Mouse (Mus musculus): ENCODE measurements around the gene Cdkn2c. TPM values are rescaled to one million over a fixed set of nuclear protein-coding genes. Genes with fewer than 3 reads are reported as not detected.

Cdkn2c gene
- polyA plus RNA-seq, 1 experiment, result 21.6 TPM

GRCm38 (mm10) chr4:109631029-109631428 lies 36.0 kb downstream of the Cdkn2c start:
- Histone ChIP-seq H3K4me3 (ENCODE audit: insufficient read depth, poor library complexity, severe bottlenecking) (no peak overlapping the region), H3K79me3 (ENCODE audit: low read depth) (no peaks in the 10 kb centered on the region), H3K27me3 (ENCODE audit: control insufficient read depth, insufficient read depth, insufficient read length) (no peaks in the 10 kb centered on the region), H3K79me2 (ENCODE audit: control insufficient read depth, insufficient read depth) (no peaks in the 10 kb centered on the region), H3ac (ENCODE audit: control insufficient read depth, insufficient read length, low read depth) (no peak overlapping the region), H3K36me3 (ENCODE audit: control insufficient read depth, insufficient read depth) (no peaks in the 10 kb centered on the region)
- TF ChIP-seq MYOD1 (IDR thresholded peaks at IDR 0.05; ENCODE audit: control insufficient read depth, insufficient read length, low read depth) (no peak), CEBPB (IDR thresholded peaks at IDR 0.05; ENCODE audit: low read depth) (no peak), MYOG (IDR thresholded peaks at IDR 0.05; ENCODE audit: control insufficient read depth, extremely low read depth, insufficient read length) (no peak)

GRCm38 (mm10) chr4:109630215-109630614 lies 36.8 kb downstream of the Cdkn2c start:
- no peaks in the 10 kb centered on the region for H3K27me3 ChIP-seq (ENCODE audit: control insufficient read depth, insufficient read depth, insufficient read length)
- no peaks in the 10 kb centered on the region for H3K79me2 ChIP-seq (ENCODE audit: control insufficient read depth, insufficient read depth)
- no peak overlapping the region for H3ac ChIP-seq (ENCODE audit: control insufficient read depth, insufficient read length, low read depth)
- no peaks in the 10 kb centered on the region for H3K36me3 ChIP-seq (ENCODE audit: control insufficient read depth, insufficient read depth)
- no peak overlapping the region for H3K4me3 ChIP-seq (ENCODE audit: insufficient read depth, poor library complexity, severe bottlenecking)
- H3K79me3 ChIP-seq (ENCODE audit: low read depth), result no peaks in the 10 kb centered on the region
- TF ChIP-seq MAX (IDR thresholded peaks at IDR 0.05) (no peak), MYOG (IDR thresholded peaks at IDR 0.05; ENCODE audit: control insufficient read depth, extremely low read depth, insufficient read length) (no peak), MYOD1 (IDR thresholded peaks at IDR 0.05; ENCODE audit: control insufficient read depth, insufficient read length, low read depth) (no peak), CEBPB (IDR thresholded peaks at IDR 0.05; ENCODE audit: low read depth) (no peak)

- H3K79me2 ChIP-seq (ENCODE audit: control insufficient read depth, insufficient read depth), result no peaks in the 10 kb centered on the region
- no peak overlapping the region for H3ac ChIP-seq (ENCODE audit: control insufficient read depth, insufficient read length, low read depth)
- no peaks in the 10 kb centered on the region for H3K36me3 ChIP-seq (ENCODE audit: control insufficient read depth, insufficient read depth)
- no peaks in the 10 kb centered on the region for H3K79me3 ChIP-seq (ENCODE audit: low read depth)
- no peak overlapping the region for H3K4me3 ChIP-seq (ENCODE audit: insufficient read depth, poor library complexity, severe bottlenecking)
- TF ChIP-seq MYOD1 (IDR thresholded peaks at IDR 0.05; ENCODE audit: control insufficient read depth, insufficient read length, low read depth), result no peak
- TF ChIP-seq CEBPB (IDR thresholded peaks at IDR 0.05; ENCODE audit: low read depth), result no peak
- no peaks in the 10 kb centered on the region for H3K27me3 ChIP-seq (ENCODE audit: control insufficient read depth, insufficient read depth, insufficient read length)
These were observed 54.4 kb downstream of the Cdkn2c start for GRCm38 (mm10) chr4:109612596-109612995.

Other genes starting within 250 kb of the Cdkn2c start
- 26.9 TPM for gene Rnf11, start 182.5 kb downstream of the Cdkn2c start, polyA plus RNA-seq (2012; fragmentation: generic; extraction: Trizol)
- gene 4930522H14Rik, start 135.9 kb downstream of the Cdkn2c start, polyA plus RNA-seq (2012; fragmentation: generic; extraction: Trizol), result not detected
- 21.4 TPM for gene Faf1, start 9.4 kb upstream of the Cdkn2c start, polyA plus RNA-seq (2012; fragmentation: generic; extraction: Trizol)

Measured in C2C12 (cell line).